Mouse (Mus musculus) urinary bladder, adult 2 months (tissue): Measurements from ENCODE around the gene Hcn1. TPM values are rescaled to one million over a fixed set of nuclear protein-coding genes. Genes with fewer than 3 reads are reported as not detected.

Experiments
- DNase-seq: peaks from one replicate; pipeline ENCODE4 v3.0.0; 2022; ENCODE audit warnings: low spot score
- polyA plus RNA-seq: library from polyadenylated mRNA; depleted of rRNA; stranded (reverse); fragments of >200 nt; gene quantifications from 2 replicates; pipeline ENCODE4 v1.2.3, GENCODE M21; 2012

The Hcn1 gene
- polyA plus RNA-seq, 1 experiment = 6.9 TPM

DNA sequence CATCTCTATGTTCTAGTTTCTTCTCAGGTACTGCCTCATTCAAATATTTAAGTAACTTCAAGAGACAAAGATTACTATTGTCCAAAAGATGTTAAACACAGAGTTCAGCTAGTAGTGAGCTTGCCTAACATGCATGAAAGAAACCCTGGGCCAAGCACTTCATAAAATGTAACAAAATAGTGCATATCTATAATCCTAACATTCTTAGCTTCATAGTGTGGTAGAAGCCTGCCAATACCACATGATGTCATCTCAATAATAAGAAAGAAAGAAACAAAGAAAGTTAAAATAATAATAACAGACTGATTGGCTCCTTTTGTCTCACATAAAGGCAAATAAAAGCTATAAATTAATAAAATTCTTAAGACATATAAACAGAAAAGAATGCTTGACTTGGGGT lies 103.5 kb downstream of the Hcn1 start:
- DNase-seq = no peak

DNA sequence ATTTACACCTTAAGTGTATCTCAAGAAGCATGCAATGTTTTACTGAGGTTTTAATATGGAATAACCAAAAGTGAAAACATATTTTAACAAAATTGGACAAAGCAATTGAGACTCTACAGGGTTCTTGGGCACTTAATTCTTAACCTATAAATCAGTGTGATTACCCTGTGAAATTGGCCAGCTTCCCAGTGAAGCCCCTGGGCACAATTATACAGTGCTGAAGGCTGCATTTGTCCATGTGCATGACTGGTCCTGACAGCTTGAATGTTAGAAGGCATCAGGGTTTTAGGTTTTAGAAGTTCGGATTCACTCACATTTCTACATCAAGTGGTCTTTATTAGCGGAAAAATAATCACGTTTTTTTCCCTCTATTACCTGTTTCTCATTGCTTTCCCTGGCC lies 103.9 kb downstream of the Hcn1 start:
- DNase-seq = no peak

DNA sequence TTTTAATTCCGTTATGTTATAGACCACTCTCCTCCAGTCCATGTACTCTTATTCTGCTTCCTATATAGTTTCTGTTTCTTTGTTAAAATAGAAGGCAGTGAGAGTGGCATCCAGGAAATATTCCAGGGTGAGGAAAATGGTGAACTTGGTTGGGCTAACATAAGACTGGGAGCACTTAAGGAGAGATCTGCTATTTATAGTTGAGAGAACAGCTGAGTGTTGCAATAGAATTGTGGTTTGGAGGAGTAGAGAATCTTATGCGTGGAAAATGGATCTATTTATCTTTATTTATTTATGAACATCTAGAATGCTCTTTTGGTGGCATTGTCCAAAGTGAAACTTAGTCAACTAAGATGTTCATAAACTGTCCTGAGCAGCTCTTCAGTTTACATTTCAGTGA lies 104.4 kb downstream of the Hcn1 start:
- DNase-seq = no peak

GRCm38 (mm10) chr13:117706986-117707738 lies 105.0 kb downstream of the Hcn1 start:
- DNase-seq = peak; percentile 19

DNA sequence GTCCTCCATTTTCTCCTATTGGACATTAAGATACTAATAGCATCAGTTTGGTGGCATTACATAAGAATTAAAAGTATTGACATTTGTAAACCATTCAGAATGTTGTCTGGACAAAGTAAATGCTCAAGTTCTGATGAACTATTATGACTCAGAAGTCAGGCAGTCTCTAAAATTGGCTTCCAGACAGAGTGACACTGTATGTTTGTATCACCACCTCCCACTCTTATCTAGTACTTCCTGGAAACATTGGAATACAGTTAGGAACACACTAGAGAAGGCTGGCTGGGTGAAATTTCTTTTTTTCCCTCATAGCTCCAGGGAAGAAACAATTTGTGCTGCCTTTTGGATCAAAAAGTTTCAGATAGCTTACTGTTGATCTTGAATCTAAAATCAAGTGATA lies 108.7 kb downstream of the Hcn1 start:
- DNase-seq = no peak

DNA sequence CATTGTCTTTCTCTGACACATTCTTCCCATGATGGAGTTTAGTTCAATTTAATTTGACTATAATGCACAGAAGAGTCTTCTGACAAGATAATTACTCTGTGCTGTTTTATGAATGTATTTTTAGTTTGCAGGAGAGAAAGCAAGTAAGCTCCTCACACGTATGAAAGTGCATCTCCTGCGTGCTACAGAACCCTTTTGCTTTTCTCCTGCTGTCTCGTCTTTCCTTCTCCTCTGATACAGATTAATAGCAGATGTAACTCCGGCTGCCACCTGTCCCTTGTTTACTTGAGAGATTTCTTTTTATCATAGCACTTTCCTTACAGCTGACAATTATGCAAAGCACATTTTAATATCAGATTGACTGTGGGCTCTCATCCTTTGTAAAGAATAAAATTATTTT lies 120.0 kb downstream of the Hcn1 start:
- no peak for DNase-seq

GRCm38 (mm10) chr13:117724083-117724482 lies 122.0 kb downstream of the Hcn1 start:
- DNase-seq = no peak

DNA sequence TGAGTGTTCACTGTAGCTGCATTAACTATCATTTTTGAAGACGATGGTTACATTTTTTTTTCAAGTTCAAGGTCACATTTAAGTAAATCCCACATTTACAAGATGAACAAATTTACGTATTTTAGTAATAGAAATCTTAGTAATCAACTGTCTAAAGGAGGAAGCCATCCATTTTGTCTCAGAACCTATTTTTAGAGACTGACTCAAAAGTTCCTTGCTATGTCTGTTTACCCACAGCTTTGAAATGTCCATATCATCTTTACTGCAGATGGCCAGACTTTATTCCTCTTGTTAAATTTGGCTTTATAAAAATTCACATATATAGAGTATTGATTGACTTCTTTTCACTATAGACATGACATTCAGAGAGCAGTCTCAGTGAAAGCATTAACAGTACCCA lies 126.3 kb downstream of the Hcn1 start:
- no peak for DNase-seq

- DNase-seq = no peak
Observed at GRCm38 (mm10) chr13:117732738-117733137, 130.6 kb downstream of the Hcn1 start.

DNA sequence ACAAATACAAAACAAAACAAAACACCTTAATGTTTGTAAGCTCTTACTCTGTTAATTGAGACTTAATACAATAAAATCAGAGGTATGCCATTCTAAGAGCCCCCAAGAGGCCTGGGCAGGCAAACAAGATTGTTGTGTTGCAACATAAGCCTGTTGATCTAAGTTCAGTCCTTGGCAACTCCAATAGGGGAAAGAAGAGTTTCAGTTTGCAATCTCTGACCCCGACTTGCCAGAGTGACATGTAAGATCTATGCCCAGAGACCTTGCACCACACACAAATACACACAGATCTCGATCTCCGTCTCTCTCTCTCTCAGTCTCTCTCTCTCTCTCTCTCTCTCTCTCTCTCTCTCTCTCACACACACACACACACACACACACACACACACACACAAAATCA lies 142.3 kb downstream of the Hcn1 start:
- DNase-seq = no peak

DNA sequence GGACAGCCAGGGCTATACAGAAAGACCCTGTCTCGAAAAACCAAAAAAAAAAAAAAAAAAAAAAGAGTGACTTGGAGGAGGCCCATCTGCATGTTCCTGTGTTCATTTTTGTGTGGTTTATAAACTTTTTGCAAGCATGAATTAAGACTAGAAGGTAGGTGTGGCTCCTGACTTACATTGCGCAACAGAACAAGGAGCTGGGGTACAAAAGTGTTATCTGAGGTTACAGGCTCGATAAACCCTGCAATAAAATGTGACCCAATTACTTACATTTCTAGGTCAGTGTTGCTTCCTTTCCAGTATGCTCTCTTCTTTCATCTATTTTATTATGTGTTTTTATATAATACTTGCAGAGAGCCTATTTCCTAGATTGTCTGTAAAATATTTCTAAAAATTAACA lies 143.1 kb downstream of the Hcn1 start:
- no peak for DNase-seq

DNA sequence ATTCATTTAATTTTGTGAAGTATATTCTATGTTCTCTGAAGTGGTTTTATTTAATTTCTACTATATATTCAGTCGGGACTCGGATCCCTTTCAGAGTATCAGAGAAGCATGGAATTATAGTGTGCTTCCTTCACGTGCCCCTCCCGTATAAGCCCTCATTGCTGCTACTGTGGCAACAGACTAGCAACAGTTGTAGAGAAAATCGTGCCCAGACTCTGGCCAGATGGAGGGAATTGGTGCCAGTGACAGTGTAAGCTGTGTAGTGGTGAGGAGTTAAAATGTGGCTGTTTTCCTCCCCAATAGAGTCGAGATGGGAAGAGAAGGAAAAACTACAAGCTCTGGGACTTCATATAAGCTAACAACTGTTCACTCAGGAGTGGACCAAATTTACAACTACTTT lies 163.4 kb downstream of the Hcn1 start:
- DNase-seq = no peak

- DNase-seq = no peak
Observed at GRCm38 (mm10) chr13:117785376-117785775, 183.3 kb downstream of the Hcn1 start.

DNA sequence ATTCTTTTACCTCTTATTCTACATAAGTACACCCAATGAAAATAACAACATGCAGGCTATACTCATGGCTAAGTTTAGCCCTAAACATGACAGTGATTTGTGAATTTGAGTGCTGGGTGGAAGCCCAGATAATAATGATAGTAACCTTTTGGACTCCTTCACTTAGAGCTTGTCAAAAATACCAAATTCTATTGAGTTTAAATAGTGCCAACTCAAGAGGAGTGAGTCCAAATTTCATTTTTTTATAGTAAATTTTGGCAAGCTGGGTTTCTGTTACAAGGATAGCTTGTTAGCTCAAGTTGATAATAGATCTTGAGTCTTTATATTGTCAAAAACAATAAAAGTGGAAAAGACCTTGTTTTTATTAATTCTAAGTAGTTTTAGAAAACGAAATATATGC lies 190.7 kb downstream of the Hcn1 start:
- no peak for DNase-seq

- no peak for DNase-seq
Observed at GRCm38 (mm10) chr13:117801061-117801460, 198.9 kb downstream of the Hcn1 start.

DNA sequence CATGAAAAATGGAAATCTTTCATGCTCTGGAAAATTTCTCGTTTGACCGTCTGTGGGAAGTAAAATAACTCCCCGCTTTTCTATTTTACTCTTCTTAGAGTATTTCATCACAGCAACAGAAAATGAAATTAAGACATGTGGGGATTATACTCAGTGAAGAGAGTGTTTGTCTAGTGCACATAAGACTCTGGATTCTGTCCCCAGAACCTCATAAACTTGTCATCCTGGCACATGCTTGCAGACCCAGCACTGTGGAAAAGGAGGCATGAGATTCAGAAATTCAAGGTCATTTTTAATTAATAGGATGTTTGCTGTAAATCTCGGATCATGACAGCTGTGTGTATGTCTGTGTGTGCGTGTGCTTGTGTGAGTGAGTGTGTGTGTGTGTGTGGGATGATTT lies 225.5 kb downstream of the Hcn1 start:
- DNase-seq = no peak

GRCm38 (mm10) chr13:117836658-117837057 lies 234.5 kb downstream of the Hcn1 start:
- no peak for DNase-seq

DNA sequence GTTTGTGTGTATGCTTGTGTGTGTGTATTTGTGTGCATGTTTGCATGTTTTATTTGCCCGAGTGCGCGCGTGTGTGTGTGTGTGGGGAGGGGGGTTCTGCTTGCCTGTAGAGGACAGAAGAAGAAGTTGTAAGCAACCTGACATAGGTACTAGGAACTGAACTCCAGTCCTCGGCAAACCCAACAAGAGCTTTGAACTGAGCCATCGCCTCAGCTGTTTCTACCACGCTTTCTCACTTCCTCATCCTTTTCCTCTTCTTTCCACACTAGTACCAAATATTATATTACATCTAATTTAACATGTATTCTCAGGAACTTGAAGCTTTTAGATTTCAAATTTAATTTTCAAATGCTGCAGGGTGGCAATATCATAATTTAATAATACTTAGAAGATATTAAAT lies 236.1 kb downstream of the Hcn1 start:
- DNase-seq = no peak

DNA sequence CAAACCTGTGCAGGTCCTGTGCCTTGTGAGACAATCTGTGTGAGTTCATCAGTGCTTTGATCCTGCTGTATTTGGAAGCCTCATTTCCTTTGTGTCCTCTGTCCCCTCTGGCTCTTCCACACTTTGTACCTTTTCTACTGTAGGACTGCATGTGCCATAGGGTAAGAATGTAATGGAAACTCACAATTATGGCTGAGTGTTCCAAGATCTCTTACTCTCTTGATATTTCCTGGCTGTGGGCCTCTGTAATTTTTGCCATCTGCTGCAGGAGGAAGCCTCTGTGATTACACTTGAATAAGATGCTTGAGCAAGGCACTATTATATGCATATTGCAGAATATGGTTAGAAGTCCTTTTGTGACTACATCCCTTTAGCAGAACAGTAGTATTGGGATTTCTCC lies 240.2 kb downstream of the Hcn1 start:
- DNase-seq = no peak

- DNase-seq = no peak
Observed at GRCm38 (mm10) chr13:117847290-117847689, 245.2 kb downstream of the Hcn1 start.

- DNase-seq = no peak
Observed at GRCm38 (mm10) chr13:117848757-117849156, 246.6 kb downstream of the Hcn1 start.

- no peak for DNase-seq
Observed at GRCm38 (mm10) chr13:117851954-117852710, 250.0 kb downstream of the Hcn1 start.

GRCm38 (mm10) chr13:117852711-117853051 lies 250.6 kb downstream of the Hcn1 start:
- no peak for DNase-seq

- no peak for DNase-seq
Observed at GRCm38 (mm10) chr13:117858416-117858815, 256.3 kb downstream of the Hcn1 start.
